Mouse (Mus musculus) mouse embryonic stem cell (cell line): ENCODE results near the gene Rbm15.

Experiments used
- in situ Hi-C, 2 experiments: fragments of 300-500 bp; cut with MboI; formaldehyde crosslinking; loops; 1 replicate in 1 of 2; 3 replicates in 1 of 2; pipeline ENCODE4 v1.14.3; 2019 to 2020; ENCODE audit warnings: low sequenced_read_pairs in 2 of 2, low pct_unique_long_range_greater_than_20kb in 1 of 2, mixed read lengths in 1 of 2; ENCODE audit not compliant: unreplicated experiment in 1 of 2

Rbm15 gene

GRCm38 (mm10) chr3:107333381-107334201 is at the start of gene Rbm15:
TSS of gene Rbm15 (minus strand) at chr3:107333673.
- in situ Hi-C loops: loop anchor here in 1 of 2 experiments (25.0 kb wide), 1 partner anchor 1371 kb away; the partner anchor contains the start of genes Atp5f1, Ovgp1 and Wdr77

GRCm38 (mm10) chr3:107379422-107379821 is 45.9 kb upstream of the Rbm15 start:
- in situ Hi-C loops: no loop called here

- in situ Hi-C loops: no loop called here
Measured at GRCm38 (mm10) chr3:107378626-107379025, 45.2 kb upstream of the Rbm15 start.

- in situ Hi-C loops: no loop called here
Measured at GRCm38 (mm10) chr3:107374948-107375664, 41.6 kb upstream of the Rbm15 start.

GRCm38 (mm10) chr3:107369156-107369555 is 35.7 kb upstream of the Rbm15 start:
- in situ Hi-C loops: no loop called here

- in situ Hi-C loops: no loop called here
Measured at GRCm38 (mm10) chr3:107367938-107368599, 34.6 kb upstream of the Rbm15 start.

GRCm38 (mm10) chr3:107365341-107365740 is 31.9 kb upstream of the Rbm15 start:
- in situ Hi-C loops: no loop called here

GRCm38 (mm10) chr3:107363391-107363790 is 29.9 kb upstream of the Rbm15 start:
- in situ Hi-C loops: no loop called here

- in situ Hi-C loops: no loop called here
Measured at GRCm38 (mm10) chr3:107360341-107360740, 26.9 kb upstream of the Rbm15 start.

- in situ Hi-C loops: no loop called here
Measured at GRCm38 (mm10) chr3:107357700-107358234, 24.3 kb upstream of the Rbm15 start.

GRCm38 (mm10) chr3:107356964-107357441 is 23.5 kb upstream of the Rbm15 start:
- in situ Hi-C loops: no loop called here

GRCm38 (mm10) chr3:107355618-107356260 is 22.3 kb upstream of the Rbm15 start:
- in situ Hi-C loops: no loop called here

GRCm38 (mm10) chr3:107351706-107352105 is 18.2 kb upstream of the Rbm15 start:
- in situ Hi-C loops: loop anchor here (5.0 kb wide), 2 partner anchors 106 to 111 kb away; partner anchors contain the start of gene Kcnc4 (in 1 of the 2)

GRCm38 (mm10) chr3:107349006-107349405 is 15.5 kb upstream of the Rbm15 start:
- in situ Hi-C loops: loop anchor here in 1 of 2 experiments (25.0 kb wide), 1 partner anchor 1387 kb away; the partner anchor contains the start of genes Atp5f1, Ovgp1 and Wdr77

GRCm38 (mm10) chr3:107345033-107345725 is 11.7 kb upstream of the Rbm15 start:
- in situ Hi-C loops: loop anchor here in 1 of 2 experiments (25.0 kb wide), 1 partner anchor 1383 kb away; the partner anchor contains the start of genes Atp5f1, Ovgp1 and Wdr77

- in situ Hi-C loops: loop anchor here in 1 of 2 experiments (25.0 kb wide), 1 partner anchor 1382 kb away; the partner anchor contains the start of genes Atp5f1, Ovgp1 and Wdr77
Measured at GRCm38 (mm10) chr3:107343971-107344370, 10.5 kb upstream of the Rbm15 start.
